Mouse (Mus musculus) B cell, adult 2 months (primary cell): ENCODE measurements around the gene Prcp.

Source experiments
- DNase-seq, 2 experiments: peaks; one replicate each; pipeline ENCODE4 v3.0.0; 2022

The Prcp gene

GRCm38 (mm10) chr7:92980741-92981140 is 106.5 kb downstream of the Prcp start:
- DNase-seq: no peak

GRCm38 (mm10) chr7:92981864-92982263 is 107.6 kb downstream of the Prcp start:
- no peak for DNase-seq
